Mouse (Mus musculus) MEL (cell line): ENCODE results near the gene Cyp2d11. TPM values are rescaled to one million over a fixed set of nuclear protein-coding genes. Genes with fewer than 3 reads are reported as not detected.
A peak's percentile ranks its signal among the peaks of the same experiment; 100 is the strongest.

Source experiments
- DNase-seq: peaks from one replicate; pipeline ENCODE4 v3.0.0; 2011; ENCODE audit warnings: low read depth, low spot score
- H3K27ac ChIP-seq: 2 replicates; pipeline ENCODE4 v1.5.1; 2012; ENCODE audit warnings: low read depth, mild to moderate bottlenecking, control low read depth, low read length, moderate library complexity; ENCODE audit not compliant: control insufficient read depth
- H3K27me3 ChIP-seq, 2 experiments: fragments of 150-350 bp in 1 of 2; sonication (generic) in 1 of 2; 2 replicates each; pipeline ENCODE4 v1.6.1; 2012; ENCODE audit warnings: low read length in 2 of 2, mild to moderate bottlenecking in 2 of 2, improper control_type of control experiment in 1 of 2, moderate library complexity in 1 of 2; ENCODE audit not compliant: insufficient read depth in 2 of 2, control insufficient read depth in 1 of 2
- H3K36me3 ChIP-seq, 2 experiments: 2 replicates each; pipeline ENCODE4 v1.6.1; 2012 to 2014; ENCODE audit warnings: low read length in 2 of 2, improper control_type of control experiment in 1 of 2, inconsistent platforms in 1 of 2, mild to moderate bottlenecking in 1 of 2; ENCODE audit not compliant: insufficient read depth in 2 of 2, control insufficient read depth in 1 of 2
- H3K4me1 ChIP-seq, 2 experiments: fragments of 150-350 bp in 1 of 2; sonication (generic) in 1 of 2; 2 replicates each; pipeline ENCODE4 v1.6.1; 2012; ENCODE audit warnings: low read length in 2 of 2, improper control_type of control experiment in 1 of 2, mild to moderate bottlenecking in 1 of 2; ENCODE audit not compliant: insufficient read depth in 2 of 2, control insufficient read depth in 1 of 2
- H3K4me3 ChIP-seq, 2 experiments: fragments of 150-350 bp in 1 of 2; sonication (generic) in 1 of 2; 2 replicates each; pipeline ENCODE4 v1.5.1; 2012; ENCODE audit warnings: low read depth in 2 of 2, low read length in 2 of 2, mild to moderate bottlenecking in 2 of 2, moderate library complexity in 2 of 2, control low read depth in 1 of 2, improper control_type of control experiment in 1 of 2; ENCODE audit not compliant: control insufficient read depth in 1 of 2, insufficient read depth in 1 of 2
- H3K79me2 ChIP-seq: 2 replicates; pipeline ENCODE4 v1.6.1; 2012; ENCODE audit warnings: mild to moderate bottlenecking, low read length, moderate library complexity; ENCODE audit not compliant: control insufficient read depth, poor library complexity, insufficient read depth
- H3K9ac ChIP-seq: 2 replicates; pipeline ENCODE4 v1.6.1; 2012; ENCODE audit warnings: low read depth, mild to moderate bottlenecking, control low read depth, low read length, moderate library complexity; ENCODE audit not compliant: control insufficient read depth, poor library complexity, severe bottlenecking
- H3K9me3 ChIP-seq: fragments of 150-350 bp; sonication (generic); replicated peaks from 2 replicates; pipeline ENCODE4 v1.6.1; 2012; ENCODE audit warnings: mild to moderate bottlenecking, low read length, improper control_type of control experiment, moderate library complexity; ENCODE audit not compliant: insufficient read depth
- BHLHE40 ChIP-seq: IDR thresholded peaks from 2 replicates; pipeline ENCODE4 v1.6.1; 2012; ENCODE audit warnings: low read depth, mild to moderate bottlenecking, inconsistent platforms, low read length, improper control_type of control experiment, borderline replicate concordance
- CTCF ChIP-seq, 3 experiments: IDR thresholded peaks in 2 of 3; conservative IDR thresholded peaks in 1 of 3; 2 replicates each; pipeline ENCODE4 v1.5.1; 2011 to 2012; ENCODE audit warnings: low read length in 3 of 3, low read depth in 2 of 3, mild to moderate bottlenecking in 2 of 3, improper control_type of control experiment in 1 of 3, inconsistent platforms in 1 of 3, mixed read lengths in 1 of 3, moderate library complexity in 1 of 3; ENCODE audit not compliant: control insufficient read depth in 1 of 3, insufficient read depth in 1 of 3, poor library complexity in 1 of 3, severe bottlenecking in 1 of 3
- EP300 ChIP-seq, 2 experiments: IDR thresholded peaks; 2 replicates each; pipeline ENCODE4 v1.6.1; 2011; ENCODE audit warnings: improper control_type of control experiment in 2 of 2, low read length in 2 of 2, low read depth in 1 of 2, mild to moderate bottlenecking in 1 of 2
- ETS1 ChIP-seq: IDR thresholded peaks from 2 replicates; pipeline ENCODE4 v1.6.1; 2012; ENCODE audit warnings: low read depth, mild to moderate bottlenecking, inconsistent platforms, low read length, improper control_type of control experiment, moderate library complexity
- GATA1 ChIP-seq: IDR thresholded peaks from 2 replicates; pipeline ENCODE4 v1.6.1; 2011; ENCODE audit warnings: low read depth, low read length, improper control_type of control experiment
- HCFC1 ChIP-seq: IDR thresholded peaks from 2 replicates; pipeline ENCODE4 v1.6.1; 2012; ENCODE audit warnings: low read depth, mild to moderate bottlenecking, inconsistent platforms, low read length, improper control_type of control experiment, moderate library complexity
- MAFK ChIP-seq: IDR thresholded peaks from 2 replicates; pipeline ENCODE4 v1.6.1; 2011; ENCODE audit warnings: low read depth, mild to moderate bottlenecking, low read length, improper control_type of control experiment, borderline replicate concordance
- MAZ ChIP-seq: IDR thresholded peaks from 2 replicates; pipeline ENCODE4 v1.6.1; 2012; ENCODE audit warnings: low read depth, mild to moderate bottlenecking, inconsistent platforms, low read length, improper control_type of control experiment
- MEF2A ChIP-seq: IDR thresholded peaks from 2 replicates; pipeline ENCODE4 v1.6.1; 2014; ENCODE audit warnings: low read depth, mild to moderate bottlenecking, inconsistent platforms, low read length, improper control_type of control experiment; ENCODE audit not compliant: poor library complexity, insufficient replicate concordance, severe bottlenecking; ENCODE audit errors: extremely low read depth
- MXI1 ChIP-seq: IDR thresholded peaks from 2 replicates; pipeline ENCODE4 v1.6.1; 2011; ENCODE audit warnings: mild to moderate bottlenecking, low read depth, low read length, improper control_type of control experiment
- NELFE ChIP-seq: IDR thresholded peaks from 2 replicates; pipeline ENCODE4 v1.6.1; 2011; ENCODE audit warnings: low read depth, low read length, improper control_type of control experiment
- NRF1 ChIP-seq: IDR thresholded peaks from 2 replicates; pipeline ENCODE4 v1.6.1; 2014; ENCODE audit warnings: low read depth, mild to moderate bottlenecking, inconsistent platforms, low read length, improper control_type of control experiment, moderate library complexity; ENCODE audit not compliant: poor library complexity, insufficient read depth, severe bottlenecking
- POLR2A ChIP-seq, 2 experiments: IDR thresholded peaks; 2 replicates each; pipeline ENCODE4 v1.6.1; 2011 to 2012; ENCODE audit warnings: low read length in 2 of 2, mild to moderate bottlenecking in 2 of 2, control low read depth in 1 of 2, improper control_type of control experiment in 1 of 2, low read depth in 1 of 2, moderate library complexity in 1 of 2; ENCODE audit not compliant: control insufficient read depth in 1 of 2, insufficient read depth in 1 of 2, poor library complexity in 1 of 2
- POLR2AphosphoS2 ChIP-seq: IDR thresholded peaks from 2 replicates; pipeline ENCODE4 v1.6.1; 2011; ENCODE audit warnings: low read length, improper control_type of control experiment
- POLR2AphosphoS5 ChIP-seq: IDR thresholded peaks from 2 replicates; pipeline ENCODE4 v1.6.1; 2012; ENCODE audit warnings: low read depth, borderline replicate concordance, mild to moderate bottlenecking, inconsistent platforms, low read length, moderate library complexity, mixed read lengths
- RAD21 ChIP-seq: IDR thresholded peaks from 2 replicates; pipeline ENCODE4 v1.6.1; 2011; ENCODE audit warnings: mild to moderate bottlenecking, low read depth, low read length, improper control_type of control experiment
- SIN3A ChIP-seq: IDR thresholded peaks from 2 replicates; pipeline ENCODE4 v1.6.1; 2012; ENCODE audit warnings: low read length, improper control_type of control experiment, inconsistent platforms
- SMC3 ChIP-seq: IDR thresholded peaks from 2 replicates; pipeline ENCODE4 v1.6.1; 2011; ENCODE audit warnings: low read depth, low read length, improper control_type of control experiment
- TBP ChIP-seq: IDR thresholded peaks from 2 replicates; pipeline ENCODE4 v1.8.0; 2011; ENCODE audit warnings: low read depth, low read length, improper control_type of control experiment
- TCF12 ChIP-seq: IDR thresholded peaks from 2 replicates; pipeline ENCODE4 v1.6.1; 2014; ENCODE audit warnings: low read depth, mild to moderate bottlenecking, inconsistent platforms, low read length, improper control_type of control experiment, moderate library complexity
- UBTF ChIP-seq: IDR thresholded peaks from 2 replicates; pipeline ENCODE4 v1.6.1; 2012; ENCODE audit warnings: low read depth, mild to moderate bottlenecking, inconsistent platforms, low read length, improper control_type of control experiment, moderate library complexity, borderline replicate concordance; ENCODE audit not compliant: insufficient read depth
- USF2 ChIP-seq, 2 experiments: IDR thresholded peaks; 2 replicates each; pipeline ENCODE4 v1.6.1; 2011 to 2012; ENCODE audit warnings: improper control_type of control experiment in 2 of 2, low read length in 2 of 2, borderline replicate concordance in 1 of 2, inconsistent platforms in 1 of 2, low read depth in 1 of 2, mild to moderate bottlenecking in 1 of 2; ENCODE audit not compliant: insufficient read depth in 1 of 2
- ZC3H11A ChIP-seq: IDR thresholded peaks from 2 replicates; pipeline ENCODE4 v1.6.1; 2012; ENCODE audit warnings: low read depth, mild to moderate bottlenecking, inconsistent platforms, low read length, improper control_type of control experiment
- ZKSCAN1 ChIP-seq: IDR thresholded peaks from 2 replicates; pipeline ENCODE4 v1.6.1; 2012; ENCODE audit warnings: low read depth, mild to moderate bottlenecking, inconsistent platforms, low read length, improper control_type of control experiment, moderate library complexity
- polyA plus RNA-seq, 2 experiments: library from polyadenylated mRNA; stranded (reverse) in 1 of 2; unstranded in 1 of 2; fragments of >175 nt in 1 of 2; fragments of >200 nt in 1 of 2; gene quantifications; 2 replicates each; pipeline versions ENCODE4 v1.2.1 to v1.2.4; 2012; ENCODE audit warnings: low replicate concordance in 2 of 2, low read depth in 1 of 2; ENCODE audit not compliant: insufficient read length in 2 of 2, insufficient read depth in 1 of 2, missing spikeins in 1 of 2
- total RNA-seq: library from RNA; depleted of rRNA; stranded (reverse); fragments of 300-350 nt; gene quantifications from 2 replicates; pipeline ENCODE4 v1.2.3, GENCODE M21; 2012

Cyp2d11 gene
- total and polyA plus RNA-seq, 3 experiments = not detected

DNA sequence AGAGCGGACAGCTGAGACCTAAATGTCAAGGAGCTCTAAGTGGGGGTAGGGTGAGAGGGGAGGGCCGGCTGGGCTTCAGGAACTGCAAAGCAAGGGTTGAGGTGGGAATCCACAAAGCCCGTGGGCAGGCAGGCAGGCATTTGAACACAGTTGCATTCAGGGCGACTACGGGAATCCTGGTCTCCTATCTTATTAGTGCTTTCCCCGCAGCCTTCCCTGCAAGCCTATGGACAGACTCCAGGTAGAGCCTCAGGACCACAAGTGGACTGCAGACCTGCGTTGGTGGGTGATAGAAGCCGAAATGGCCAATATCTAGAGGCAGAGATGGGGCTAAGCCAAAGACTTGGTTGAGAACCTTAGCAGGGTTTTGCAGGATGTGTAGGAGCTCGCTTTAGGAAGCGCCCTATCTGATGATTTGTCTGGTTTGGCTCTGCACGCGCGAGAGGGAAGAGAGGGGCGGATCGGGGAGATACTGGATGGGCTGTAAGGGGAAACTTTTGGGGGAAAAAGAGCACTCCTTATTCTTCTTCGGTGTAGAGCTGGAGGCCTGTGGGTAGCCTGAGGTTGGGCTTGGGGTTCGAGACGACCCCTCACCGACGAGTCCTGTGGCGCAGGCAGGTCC is 53.3 kb downstream of the Cyp2d11 start:
- H3K79me2 ChIP-seq = peaks cover 31% of the 10 kb centered on the region
- TF ChIP-seq TCF12 (0 out of 2 replicates have a peak, but pooled peaks have one; percentile 28), POLR2AphosphoS5 (no peak), BHLHE40 (peak; percentile 80; the same call in 1 of the 2 replicates), ETS1 (peak; percentile 56; the same call in 1 of the 2 replicates), POLR2A (IDR thresholded peaks at IDR 0.05; ENCODE audit: control insufficient read depth in 1 of 2, insufficient read depth in 1 of 2, low read depth in 1 of 2, low read length in 2 of 2, poor library complexity in 1 of 2) (peak in 1 of 2 experiments; percentile 80; a peak in 2 of 4 replicates), ZC3H11A (no peak), MXI1 (peak; percentile 42), MAFK (no peak; the same call in 1 of the 2 replicates), MAZ (no peak; the same call in 1 of the 2 replicates), NRF1 (no peak; the same call in 1 of the 2 replicates), ZKSCAN1 (0 out of 2 replicates have a peak, but pooled peaks have one; percentile 29), CTCF (IDR thresholded peaks at IDR 0.05 in 2 of 3, conservative IDR thresholded peaks at IDR 0.05 in 1 of 3; ENCODE audit: control insufficient read depth in 1 of 3, insufficient read depth in 1 of 3, low read depth in 2 of 3, low read length in 3 of 3, poor library complexity in 1 of 3, severe bottlenecking in 1 of 3) (no peak), SIN3A (peak; percentile 9; the same call in 1 of the 2 replicates), HCFC1 (no peak), UBTF (no peak), RAD21 (no peak), POLR2AphosphoS2 (no peak), GATA1 (peak; percentile 77), SMC3 (no peak), EP300 (IDR thresholded peaks at IDR 0.05; ENCODE audit: low read depth in 1 of 2, low read length in 2 of 2) (no peak; a peak in 1 of 4 replicates), MEF2A (0 out of 2 replicates have a peak, but pooled peaks have one; percentile 19), USF2 (IDR thresholded peaks at IDR 0.05; ENCODE audit: borderline replicate concordance in 1 of 2, insufficient read depth in 1 of 2, low read depth in 1 of 2, low read length in 2 of 2) (no peak), NELFE (peak; percentile 50; the same call in 1 of the 2 replicates), TBP (no peak)
- peak; percentile 88 for DNase-seq
- peak overlapping the region; percentile 94 for H3K9ac ChIP-seq
- peak overlapping the region; percentile 98 for H3K27ac ChIP-seq
- H3K27me3 ChIP-seq = no peaks in the 10 kb centered on the region
- peaks cover 0 to 43% of the 10 kb centered on the region in 2 experiments; a peak in 2 of 4 replicates for H3K36me3 ChIP-seq
- H3K4me3 ChIP-seq = peak overlapping the region; percentile 78 to 79
- H3K4me1 ChIP-seq = peaks cover 16 to 50% of the 10 kb centered on the region in 2 experiments
- no peaks in the 10 kb centered on the region for H3K9me3 ChIP-seq
